Mouse (Mus musculus) myocyte (in vitro differentiated cells): ENCODE results near the gene Zfp61.

Experiments used
- CEBPB ChIP-seq: IDR thresholded peaks from 2 replicates; pipeline ENCODE4 v1.6.1; 2011; ENCODE audit warnings: mild to moderate bottlenecking, moderate library complexity; ENCODE audit not compliant: poor library complexity, insufficient read depth, severe bottlenecking
- E2F4 ChIP-seq: IDR thresholded peaks from one replicate; pipeline ENCODE4 v1.6.1; 2011; ENCODE audit warnings: mild to moderate bottlenecking, control low read depth, moderate library complexity; ENCODE audit not compliant: insufficient read depth
- TCF12 ChIP-seq: IDR thresholded peaks from one replicate; pipeline ENCODE4 v1.6.1; 2011; ENCODE audit warnings: mild to moderate bottlenecking, control low read depth; ENCODE audit not compliant: poor library complexity, insufficient read depth, severe bottlenecking
- USF1 ChIP-seq: IDR thresholded peaks from one replicate; pipeline ENCODE4 v1.6.1; 2011; ENCODE audit warnings: low read depth, mild to moderate bottlenecking, control low read depth, moderate library complexity

DNA sequence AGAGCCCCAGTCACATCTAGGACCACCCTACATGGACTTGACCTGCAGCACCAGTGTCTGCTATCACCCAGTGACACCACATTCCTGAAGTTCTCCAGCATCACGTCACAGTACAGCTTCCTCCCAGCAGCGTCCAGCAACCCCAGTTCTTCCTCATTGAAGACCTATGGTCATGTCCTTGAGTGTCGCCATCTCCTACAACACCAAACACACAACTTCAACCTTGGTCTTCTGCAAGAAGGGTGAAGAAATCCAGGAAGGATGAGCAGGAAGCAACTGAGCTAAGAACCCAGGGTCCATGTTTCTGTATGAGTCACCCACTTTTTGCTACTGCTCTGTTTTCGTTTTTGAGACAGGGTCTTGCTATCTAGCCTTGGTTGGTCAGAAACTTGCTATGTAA, 21.6 kb upstream of the Zfp61 start:
- TF ChIP-seq E2F4 (no peak), USF1 (no peak), CEBPB (no peak), TCF12 (no peak)
